Mouse (Mus musculus): Measurements from ENCODE around the gene Slc16a3.

GRCm38 (mm10) chr11:120948861-120949851, 876 bp downstream of the Slc16a3 start:
- TF ChIP-seq CTCF (IDR thresholded peaks at IDR 0.05; ENCODE audit: low read depth) (peak; percentile 21; the same call in 1 of the 2 replicates), EP300 (IDR thresholded peaks at IDR 0.05; ENCODE audit: low read depth) (no peak)

Data from liver, embryonic 14.5 days (tissue).